Mouse (Mus musculus) megakaryocyte, adult 5-6 weeks (primary cell): ENCODE results near the gene Hist1h4h. TPM values are rescaled to one million over a fixed set of nuclear protein-coding genes. Genes with fewer than 3 reads are reported as not detected.
"Not testable (repeated sequence)": the region's sequence is repeated elsewhere in the genome, so short reads cannot be mapped to it uniquely, and the experiment has no call there.

Experiments used
- ATAC-seq: 2 replicates; pipeline ENCODE4 v1.8.0; 2016; ENCODE audit warnings: mild to moderate bottlenecking, inconsistent platforms; ENCODE audit not compliant: poor library complexity, severe bottlenecking
- total RNA-seq, 2 experiments: library from RNA; stranded (forward) in 1 of 2; stranded (reverse) in 1 of 2; fragments of 153-499, 151-499 nt in 1 of 2; fragments of 221-1000, 200-1000 nt in 1 of 2; gene quantifications; 2 replicates each; pipeline versions ENCODE4 v1.2.3 to v1.2.4; 2015 to 2017

The Hist1h4h gene
- total RNA-seq, 2 experiments from 2014 or later, result 63.9 to 1,202 TPM

- ATAC-seq, result peak; percentile 15
Measured at GRCm38 (mm10) chr13:23533560-23534367, 2.9 kb downstream of the Hist1h4h start, which contains the start of gene Hist1h2af. TSS of gene Hist1h2af (plus strand) at chr13:23533906.

- ATAC-seq, result no peak
Measured at GRCm38 (mm10) chr13:23534368-23535131, 3.7 kb downstream of the Hist1h4h start.

- peak; percentile 67 for ATAC-seq
Measured at GRCm38 (mm10) chr13:23535137-23536075, 4.6 kb downstream of the Hist1h4h start, which contains the start of gene Hist1h3g. TSS of gene Hist1h3g (plus strand) at chr13:23535422.

- ATAC-seq, result no peak
Measured at GRCm38 (mm10) chr13:23536076-23536822, 5.4 kb downstream of the Hist1h4h start.

GRCm38 (mm10) chr13:23537006-23537710 lies 6.3 kb downstream of the Hist1h4h start:
- ATAC-seq, result no peak

GRCm38 (mm10) chr13:23538249-23538648 lies 7.4 kb downstream of the Hist1h4h start:
- ATAC-seq, result peak; percentile 39; the same call in 1 of the 2 replicates

- not testable (repeated sequence) for ATAC-seq
Measured at GRCm38 (mm10) chr13:23539821-23540220, 9.0 kb downstream of the Hist1h4h start.

- ATAC-seq, result no peak
Measured at GRCm38 (mm10) chr13:23541497-23541896, 10.6 kb downstream of the Hist1h4h start.

- not testable (repeated sequence) for ATAC-seq
Measured at GRCm38 (mm10) chr13:23542225-23542980, 11.6 kb downstream of the Hist1h4h start.

GRCm38 (mm10) chr13:23542999-23543607 lies 12.3 kb downstream of the Hist1h4h start, which contains the start of gene Hist1h2bh:
TSS of gene Hist1h2bh (minus strand) at chr13:23543392.
- ATAC-seq, result peak; percentile 88

GRCm38 (mm10) chr13:23543965-23544786 lies 13.3 kb downstream of the Hist1h4h start, which contains the start of gene Hist1h3f:
TSS of gene Hist1h3f (plus strand) at chr13:23544052.
- ATAC-seq, result peak; percentile 83

GRCm38 (mm10) chr13:23544787-23545120 lies 13.9 kb downstream of the Hist1h4h start:
- peak; percentile 14; the same call in 1 of the 2 replicates for ATAC-seq

- no peak for ATAC-seq
Measured at GRCm38 (mm10) chr13:23546694-23547093, 15.8 kb downstream of the Hist1h4h start.

- no peak for ATAC-seq
Measured at GRCm38 (mm10) chr13:23550761-23551145, 19.9 kb downstream of the Hist1h4h start.

GRCm38 (mm10) chr13:23551146-23551834 lies 20.4 kb downstream of the Hist1h4h start, which contains the start of gene Hist1h4f:
TSS of gene Hist1h4f (minus strand) at chr13:23551648.
- peak; percentile 60 for ATAC-seq
